Comparison of ENCODE assay signal across 20 mouse cellular contexts in the genomic region with DNA sequence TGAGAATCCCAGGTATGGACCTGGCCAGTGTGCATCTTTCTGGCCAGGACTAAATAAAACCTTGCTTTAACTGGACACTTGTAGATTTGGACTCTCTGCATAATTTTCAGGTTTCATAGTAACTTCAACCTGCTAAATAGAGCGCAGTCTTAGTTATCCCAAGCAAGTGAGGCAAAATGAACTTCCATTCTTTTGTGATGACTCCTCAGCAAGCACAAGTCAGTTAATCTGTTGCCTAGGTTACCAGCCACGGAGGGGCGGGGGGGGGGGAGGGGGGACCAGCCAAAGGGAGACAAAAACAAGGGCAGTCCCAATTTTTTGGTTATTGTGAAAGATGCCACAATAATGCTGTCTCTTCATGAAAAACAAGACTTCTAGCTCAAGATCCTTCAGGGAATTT. TPM values are rescaled to one million over a fixed set of nuclear protein-coding genes. Genes with fewer than 3 reads are reported as not detected.
DNase-seq lines count a peak whose midpoint lies in the region; ATAC-seq and TF ChIP-seq lines count a peak whose summit lies in the region.
"Had no signal": no experiment of that assay in that cellular context is flagged by ENCODE, and none has a peak within 500 bp of the region (broad histone marks: within the 10 kb centered on the region; RNA-seq: fewer than 3 reads in every experiment).

No protein-coding gene starts in this region.

- no peak for DNase-seq in forebrain, embryonic 14.5 days (ENCODE audit: low spot score)
- peak; percentile 62 for DNase-seq in Patski (ENCODE audit: low read depth, low spot score)
- DNase-seq in lung, postnatal 14 days, result no peak
- DNase-seq: adrenal gland, adult 2 months; cerebellum, adult 11 months; cerebellum, postnatal 25 days; kidney, adult 9 months; layer of hippocampus, postnatal 36 days; liver; lung, adult 18-20 months; lung, postnatal 36 days; right cerebral cortex, postnatal 25 days; thymus, postnatal 25 days had no signal

- H3K9me3 ChIP-seq in forebrain, embryonic 12.5 days, result no peaks in the 10 kb centered on the region
- no peaks in the 10 kb centered on the region for H3K9me3 ChIP-seq in forebrain, embryonic 14.5 days (replicated peaks; ENCODE audit: control insufficient read depth, low read length)
- no peaks in the 10 kb centered on the region for H3K9me3 ChIP-seq in midbrain, embryonic 12.5 days
- no peaks in the 10 kb centered on the region for H3K9me3 ChIP-seq in midbrain, embryonic 15.5 days
- H3K9me3 ChIP-seq: neural tube, embryonic 13.5 days had no signal

- H3K4me1 ChIP-seq in forebrain, embryonic 12.5 days, result peaks cover 32% of the 10 kb centered on the region
- H3K4me1 ChIP-seq in forebrain, embryonic 14.5 days (ENCODE audit: control insufficient read depth, insufficient read depth, low read length), result peaks cover 5% of the 10 kb centered on the region
- peaks cover 28% of the 10 kb centered on the region for H3K4me1 ChIP-seq in midbrain, embryonic 12.5 days
- H3K4me1 ChIP-seq in midbrain, embryonic 15.5 days, result peaks cover 13% of the 10 kb centered on the region

- TF ChIP-seq CTCF in Patski (IDR thresholded peaks at IDR 0.05), result no peak

- no peaks in the 10 kb centered on the region for H3K79me2 ChIP-seq in myocyte (ENCODE audit: control insufficient read depth, insufficient read depth)

- no peak overlapping the region for H3K4me2 ChIP-seq in forebrain, embryonic 12.5 days
- no peak overlapping the region for H3K4me2 ChIP-seq in forebrain, embryonic 14.5 days (ENCODE audit: low read length)
- H3K4me2 ChIP-seq in midbrain, embryonic 12.5 days (replicated peaks), result no peak overlapping the region
- H3K4me2 ChIP-seq in midbrain, embryonic 15.5 days, result no peak overlapping the region
- H3K4me2 ChIP-seq in myocyte (ENCODE audit: low read depth), result peak overlapping the region; percentile 98
- H3K4me2 ChIP-seq: neural tube, embryonic 13.5 days had no signal

- 0 out of 2 replicates have a peak, but pooled peaks have one; percentile 44 for ATAC-seq in forebrain, embryonic 12.5 days (ENCODE audit: low FRiP score)
- ATAC-seq in forebrain, embryonic 14.5 days, result no peak
- ATAC-seq in midbrain, embryonic 12.5 days (ENCODE audit: low FRiP score, low read depth), result peak; percentile 42; the same call in 1 of the 2 replicates
- ATAC-seq in midbrain, embryonic 15.5 days (replicated peaks), result no peak
- peak; percentile 48 for ATAC-seq in Patski
- ATAC-seq in erythroid progenitor cell, adult 5-6 weeks (replicated peaks; ENCODE audit: low FRiP score, poor library complexity, severe bottlenecking), result no peak

- in situ Hi-C loops in Patski (cut with MboI; ENCODE audit: low pct_unique_long_range_greater_than_20kb), result no loop called here

- WGBS in forebrain, embryonic 12.5 days, result 7% methylated on average over 3 of the region's 3 CpGs
- 1% methylated on average over 3 of the region's 3 CpGs for WGBS in forebrain, embryonic 14.5 days
- WGBS in midbrain, embryonic 12.5 days, result 4% methylated on average over 3 of the region's 3 CpGs
- WGBS in midbrain, embryonic 15.5 days, result 5% methylated on average over 3 of the region's 3 CpGs

- no peak for TF ChIP-seq POLR2A in myocyte (IDR thresholded peaks at IDR 0.05; ENCODE audit: insufficient read length, low read depth)

- no peak overlapping the region for H3ac ChIP-seq in myocyte (ENCODE audit: control insufficient read depth, insufficient read length)

- H3K27ac ChIP-seq in forebrain, embryonic 12.5 days, result no peak overlapping the region
- no peak overlapping the region for H3K27ac ChIP-seq in forebrain, embryonic 14.5 days (ENCODE audit: low read depth, low read length)
- no peak overlapping the region for H3K27ac ChIP-seq in midbrain, embryonic 12.5 days (replicated peaks)
- no peak overlapping the region for H3K27ac ChIP-seq in midbrain, embryonic 15.5 days
- H3K27ac ChIP-seq: neural tube, embryonic 13.5 days; stomach, postnatal 0 days had no signal

- H3K4me3 ChIP-seq in forebrain, embryonic 12.5 days (replicated peaks), result no peak overlapping the region
- no peak overlapping the region for H3K4me3 ChIP-seq in forebrain, embryonic 14.5 days (ENCODE audit: low read depth, low read length)
- no peak overlapping the region for H3K4me3 ChIP-seq in midbrain, embryonic 12.5 days
- no peak overlapping the region for H3K4me3 ChIP-seq in midbrain, embryonic 15.5 days
- H3K4me3 ChIP-seq in myocyte, result peak overlapping the region; percentile 24
- H3K4me3 ChIP-seq: neural tube, embryonic 13.5 days had no signal

- H3K36me3 ChIP-seq in forebrain, embryonic 12.5 days (replicated peaks), result no peaks in the 10 kb centered on the region
- no peaks in the 10 kb centered on the region for H3K36me3 ChIP-seq in forebrain, embryonic 14.5 days (ENCODE audit: control insufficient read depth, insufficient read depth, low read length)
- no peaks in the 10 kb centered on the region for H3K36me3 ChIP-seq in midbrain, embryonic 12.5 days
- H3K36me3 ChIP-seq in midbrain, embryonic 15.5 days (replicated peaks), result no peaks in the 10 kb centered on the region
- no peaks in the 10 kb centered on the region for H3K36me3 ChIP-seq in myocyte (ENCODE audit: control insufficient read depth, insufficient read depth)
- H3K36me3 ChIP-seq: neural tube, embryonic 13.5 days had no signal

- POLR2A ChIA-PET in Patski (lab: Charles Lee), result no interaction called here

- H3K9ac ChIP-seq in forebrain, embryonic 12.5 days, result no peak overlapping the region
- no peak overlapping the region for H3K9ac ChIP-seq in forebrain, embryonic 14.5 days (ENCODE audit: low read length)
- H3K9ac ChIP-seq in midbrain, embryonic 12.5 days (replicated peaks), result no peak overlapping the region
- H3K9ac ChIP-seq in midbrain, embryonic 15.5 days, result no peak overlapping the region
- H3K9ac ChIP-seq: neural tube, embryonic 13.5 days had no signal

- CTCF ChIA-PET in Patski (lab: Charles Lee), result no interaction called here

- peaks cover 17% of the 10 kb centered on the region for H3K27me3 ChIP-seq in forebrain, embryonic 12.5 days
- no peaks in the 10 kb centered on the region for H3K27me3 ChIP-seq in forebrain, embryonic 14.5 days (replicated peaks; ENCODE audit: control insufficient read depth, insufficient read depth, low read length)
- H3K27me3 ChIP-seq in midbrain, embryonic 12.5 days, result peaks cover 36% of the 10 kb centered on the region
- H3K27me3 ChIP-seq in midbrain, embryonic 15.5 days (replicated peaks), result peaks cover 4% of the 10 kb centered on the region
- H3K27me3 ChIP-seq in Patski (no peaks in the 10 kb centered on the region), myocyte (ENCODE audit: control insufficient read depth, insufficient read depth, insufficient read length) (no peaks in the 10 kb centered on the region)

TF ChIP-seq in myocyte, 11 proteins besides CTCF, POLR2A, EP300 and RAD21:
- TF ChIP-seq TCF3 (IDR thresholded peaks at IDR 0.05; ENCODE audit: insufficient read length, low read depth) (no peak), USF1 (IDR thresholded peaks at IDR 0.05; ENCODE audit: low read depth) (no peak), MYOD1 (IDR thresholded peaks at IDR 0.05; ENCODE audit: control insufficient read depth in 1 of 3, insufficient read length in 2 of 3, low read depth in 2 of 3) (no peak), TCF12 (IDR thresholded peaks at IDR 0.05; ENCODE audit: insufficient read depth, poor library complexity, severe bottlenecking) (no peak), E2F4 (IDR thresholded peaks at IDR 0.05; ENCODE audit: insufficient read depth) (no peak), SRF (IDR thresholded peaks at IDR 0.05; ENCODE audit: control insufficient read depth, insufficient read length, low read depth) (no peak), REST (IDR thresholded peaks at IDR 0.05; ENCODE audit: insufficient read depth, insufficient read length) (no peak), MYOG (IDR thresholded peaks at IDR 0.05; ENCODE audit: control insufficient read depth in 1 of 3, insufficient read depth in 1 of 3, insufficient read length in 2 of 3, low read depth in 2 of 3) (no peak), POLR2AphosphoS2 (IDR thresholded peaks at IDR 0.05; ENCODE audit: insufficient read length, low read depth) (no peak)

RNA-seq across cellular contexts. Expression of gene Atg4c, which starts 33.3 kb away (rescaled TPM):
- 15.6 and 16.4 TPM in 2 replicates for polyA plus RNA-seq in forebrain, embryonic 12.5 days (2016; fragmentation: Nextera tagmentation; extraction: Ambion mirVana)
- polyA plus RNA-seq in forebrain, embryonic 14.5 days (2014; fragmentation: Nextera tagmentation; extraction: Ambion mirVana), result 12.9 and 16.7 TPM in 2 replicates
- polyA plus RNA-seq in midbrain, embryonic 12.5 days (2016; fragmentation: Nextera tagmentation; extraction: Ambion mirVana), result 15.9 and 16.1 TPM in 2 replicates
- polyA plus RNA-seq in midbrain, embryonic 15.5 days (2015; fragmentation: Nextera tagmentation; extraction: Ambion mirVana), result 15.9 and 21.1 TPM in 2 replicates
- polyA plus RNA-seq in Patski (2021) (10.9 TPM), myocyte (2012; fragmentation: generic; extraction: Trizol) (3.5 TPM)
- 1.8 and 2.9 TPM in 2 replicates for total RNA-seq in erythroid progenitor cell, adult 5-6 weeks (2015; ENCODE audit: low replicate concordance)
- total RNA-seq in erythroid progenitor cell, adult 5-6 weeks (2017; ENCODE audit: low replicate concordance), result 2.1 and 15.1 TPM in 2 replicates

RNA-seq across cellular contexts. Expression of gene Dock7, which starts 39.7 kb away (rescaled TPM):
- 122 and 129 TPM in 2 replicates for polyA plus RNA-seq in forebrain, embryonic 12.5 days (2016; fragmentation: Nextera tagmentation; extraction: Ambion mirVana)
- 80.3 and 82.9 TPM in 2 replicates for polyA plus RNA-seq in forebrain, embryonic 14.5 days (2014; fragmentation: Nextera tagmentation; extraction: Ambion mirVana)
- polyA plus RNA-seq in midbrain, embryonic 12.5 days (2016; fragmentation: Nextera tagmentation; extraction: Ambion mirVana), result 120 and 130 TPM in 2 replicates
- 71.1 and 71.7 TPM in 2 replicates for polyA plus RNA-seq in midbrain, embryonic 15.5 days (2015; fragmentation: Nextera tagmentation; extraction: Ambion mirVana)
- 75.4 TPM for polyA plus RNA-seq in Patski (2021)
- polyA plus RNA-seq in myocyte (2012; fragmentation: generic; extraction: Trizol), result 24.7 TPM
- total RNA-seq in erythroid progenitor cell, adult 5-6 weeks (2015; ENCODE audit: low replicate concordance), result 2.5 and 5.8 TPM in 2 replicates
- 5.6 and 11.2 TPM in 2 replicates for total RNA-seq in erythroid progenitor cell, adult 5-6 weeks (2017; ENCODE audit: low replicate concordance)

Comparison
In these comparisons a context has a peak if more than half of its experiments do, and no peak if none do; other contexts are left out.
1. ATAC-seq: peak in forebrain, embryonic 12.5 days (single experiment), midbrain, embryonic 12.5 days (single experiment) and Patski (single experiment); none in forebrain, embryonic 14.5 days (single experiment), midbrain, embryonic 15.5 days (single experiment) and erythroid progenitor cell, adult 5-6 weeks (single experiment).